Mouse (Mus musculus): Measurements from ENCODE around the gene AC134908.4. TPM values are rescaled to one million over a fixed set of nuclear protein-coding genes. Genes with fewer than 3 reads are reported as not detected.

AC134908.4 gene
- polyA plus RNA-seq, 1 experiment from 2014 or later: not detected

DNA sequence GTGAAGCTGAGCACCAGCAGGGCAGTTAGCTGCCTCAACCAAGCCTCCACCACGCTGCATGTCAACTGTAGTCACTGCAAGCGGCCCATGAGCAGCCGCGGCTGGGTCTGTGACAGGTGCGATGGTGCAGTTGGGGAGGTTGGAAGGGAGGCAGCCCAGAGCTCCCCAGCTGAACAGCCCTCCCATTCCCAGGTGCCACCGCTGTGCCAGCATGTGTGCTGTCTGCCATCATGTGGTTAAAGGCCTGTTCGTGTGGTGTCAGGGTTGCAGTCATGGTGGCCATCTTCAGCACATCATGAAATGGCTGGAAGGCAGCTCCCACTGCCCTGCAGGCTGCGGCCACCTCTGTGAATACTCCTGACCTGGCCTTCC lies 32.8 kb upstream of the AC134908.4 start:
- DNase-seq (no peak), ATAC-seq (ENCODE audit: low FRiP score, low TSS enrichment) (no peak)
- Histone ChIP-seq H3K4me3 (replicated peaks; ENCODE audit: low read depth, low read length) (peak overlapping the region; percentile 70), H3K36me3 (ENCODE audit: control insufficient read depth, insufficient read depth, low read length) (peaks cover 45% of the 10 kb centered on the region), H3K27ac (replicated peaks; ENCODE audit: low read depth, low read length) (peak overlapping the region; percentile 91; the same call in 1 of the 2 replicates), H3K9ac (replicated peaks; ENCODE audit: low read length) (0 out of 2 replicates have a peak overlapping the region, but pooled peaks have one; percentile 78), H3K27me3 (ENCODE audit: control insufficient read depth, insufficient read depth, low read length) (no peaks in the 10 kb centered on the region), H3K4me1 (ENCODE audit: control insufficient read depth, insufficient read depth, low read length) (peaks cover 39% of the 10 kb centered on the region), H3K9me3 (ENCODE audit: control insufficient read depth, low read length) (no peaks in the 10 kb centered on the region), H3K4me2 (ENCODE audit: low read length) (peak overlapping the region; percentile 95)
- 89% methylated on average over 8 of the region's 8 CpGs for WGBS

DNA sequence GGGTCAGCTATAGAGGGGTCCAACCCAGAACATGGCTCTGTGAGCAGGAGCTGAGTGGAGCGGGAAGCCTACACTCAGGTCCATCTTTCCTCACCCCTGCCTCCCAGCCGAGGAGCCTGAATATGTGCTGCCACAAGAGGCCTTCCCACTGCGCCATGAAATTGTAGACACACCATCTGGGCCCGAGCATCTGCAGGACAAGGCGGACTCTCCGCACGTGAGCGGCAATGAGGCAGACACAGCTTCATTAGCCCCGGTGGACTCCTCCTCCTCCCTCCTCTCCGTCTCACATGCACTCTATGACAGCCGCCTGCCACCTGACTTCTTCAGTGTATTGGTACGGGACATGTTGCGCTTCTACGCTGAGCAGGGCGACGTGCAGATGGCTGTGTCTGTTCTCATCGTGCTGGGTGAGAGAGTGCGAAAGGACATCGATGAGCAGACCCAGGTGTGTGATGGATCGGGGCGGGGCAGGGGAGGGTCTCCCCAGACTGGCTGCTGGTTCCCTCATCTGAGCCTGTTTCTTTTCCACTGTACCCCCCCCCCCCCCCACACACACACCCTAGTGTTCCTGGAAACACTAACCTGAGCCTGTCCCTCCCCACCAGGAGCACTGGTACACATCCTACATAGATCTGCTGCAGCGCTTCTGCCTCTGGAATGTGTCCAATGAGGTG lies 32.2 kb upstream of the AC134908.4 start:
- peaks cover 45% of the 10 kb centered on the region for H3K36me3 ChIP-seq (ENCODE audit: control insufficient read depth, insufficient read depth, low read length)
- no peak for ATAC-seq (ENCODE audit: low FRiP score, low TSS enrichment)

DNA sequence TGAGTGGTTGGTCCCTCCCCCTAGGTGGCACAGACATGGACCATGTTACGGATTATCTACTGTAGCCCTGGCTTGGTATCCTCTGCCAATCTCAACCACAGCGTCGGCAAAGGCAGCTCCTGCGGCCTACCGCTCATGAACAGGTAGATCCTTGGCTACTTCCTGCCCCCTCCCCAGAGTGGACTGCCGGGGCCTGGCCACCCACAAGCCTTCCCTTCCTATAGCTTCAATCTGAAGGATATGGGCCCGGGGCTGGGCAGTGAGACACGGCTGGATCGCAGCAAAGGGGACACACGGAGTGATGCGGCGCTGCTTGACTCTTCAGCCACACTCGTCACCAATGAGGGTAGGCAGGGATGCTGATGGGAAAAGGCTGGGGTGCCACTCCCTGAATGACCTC lies 31.6 kb upstream of the AC134908.4 start:
- no peak overlapping the region for H3K27ac ChIP-seq (replicated peaks; ENCODE audit: low read depth, low read length)
- ATAC-seq (ENCODE audit: low FRiP score, low TSS enrichment) (no peak), DNase-seq (no peak)
- peaks cover 39% of the 10 kb centered on the region for H3K4me1 ChIP-seq (ENCODE audit: control insufficient read depth, insufficient read depth, low read length)
- H3K36me3 ChIP-seq (ENCODE audit: control insufficient read depth, insufficient read depth, low read length): peaks cover 45% of the 10 kb centered on the region
- H3K27me3 ChIP-seq (ENCODE audit: control insufficient read depth, insufficient read depth, low read length): no peaks in the 10 kb centered on the region
- no peak overlapping the region for H3K9ac ChIP-seq (replicated peaks; ENCODE audit: low read length)
- H3K4me3 ChIP-seq (replicated peaks; ENCODE audit: low read depth, low read length): no peak overlapping the region
- no peaks in the 10 kb centered on the region for H3K9me3 ChIP-seq (ENCODE audit: control insufficient read depth, low read length)
- 96% methylated on average over 13 of the region's 13 CpGs for WGBS
- no peak overlapping the region for H3K4me2 ChIP-seq (ENCODE audit: low read length)

More for the DNA sequence above, 32.2 kb upstream of the AC134908.4 start:
- Histone ChIP-seq H3K27ac (replicated peaks; ENCODE audit: low read depth, low read length) (no peak overlapping the region), H3K4me1 (ENCODE audit: control insufficient read depth, insufficient read depth, low read length) (peaks cover 42% of the 10 kb centered on the region), H3K4me2 (ENCODE audit: low read length) (peak overlapping the region; percentile 95), H3K4me3 (replicated peaks; ENCODE audit: low read depth, low read length) (peak overlapping the region; percentile 70; the same call in 1 of the 2 replicates), H3K27me3 (ENCODE audit: control insufficient read depth, insufficient read depth, low read length) (no peaks in the 10 kb centered on the region), H3K9ac (replicated peaks; ENCODE audit: low read length) (no peak overlapping the region), H3K9me3 (ENCODE audit: control insufficient read depth, low read length) (no peaks in the 10 kb centered on the region)
- WGBS: 91% methylated on average over 22 of the region's 22 CpGs
- DNase-seq: no peak

DNA sequence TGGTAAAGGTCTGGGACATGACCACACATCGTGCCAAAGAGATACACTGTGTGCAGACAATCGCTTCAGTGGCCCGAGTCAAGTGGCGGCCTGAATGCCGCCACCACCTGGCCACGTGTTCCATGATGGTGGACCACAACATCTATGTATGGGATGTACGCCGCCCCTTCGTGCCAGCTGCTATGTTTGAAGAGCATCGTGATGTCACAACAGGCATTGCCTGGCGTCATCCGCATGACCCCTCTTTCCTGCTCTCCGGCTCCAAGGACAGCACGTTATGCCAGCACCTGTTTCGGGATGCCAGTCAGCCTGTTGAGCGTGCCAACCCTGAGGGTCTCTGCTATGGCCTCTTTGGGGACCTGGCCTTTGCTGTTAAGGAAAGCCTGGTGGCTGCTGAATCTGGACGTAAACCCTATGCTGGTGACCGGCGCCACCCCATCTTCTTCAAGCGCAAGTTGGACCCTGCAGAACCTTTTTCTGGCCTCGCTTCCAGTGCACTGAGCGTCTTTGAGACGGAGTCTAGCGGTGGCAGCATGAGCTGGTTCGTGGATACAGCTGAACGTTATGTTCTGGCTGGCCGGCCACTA lies 30.6 kb upstream of the AC134908.4 start:
- peaks cover 38% of the 10 kb centered on the region for H3K36me3 ChIP-seq (ENCODE audit: control insufficient read depth, insufficient read depth, low read length)
- DNase-seq (no peak), ATAC-seq (ENCODE audit: low FRiP score, low TSS enrichment) (no peak)
- H3K9me3 ChIP-seq (ENCODE audit: control insufficient read depth, low read length): no peaks in the 10 kb centered on the region
- no peak overlapping the region for H3K4me3 ChIP-seq (replicated peaks; ENCODE audit: low read depth, low read length)
- H3K4me1 ChIP-seq (ENCODE audit: control insufficient read depth, insufficient read depth, low read length): peaks cover 29% of the 10 kb centered on the region
- no peak overlapping the region for H3K4me2 ChIP-seq (ENCODE audit: low read length)
- no peaks in the 10 kb centered on the region for H3K27me3 ChIP-seq (ENCODE audit: control insufficient read depth, insufficient read depth, low read length)
- 96% methylated on average over 27 of the region's 27 CpGs for WGBS
- H3K9ac ChIP-seq (replicated peaks; ENCODE audit: low read length): no peak overlapping the region
- H3K27ac ChIP-seq (replicated peaks; ENCODE audit: low read depth, low read length): no peak overlapping the region

DNA sequence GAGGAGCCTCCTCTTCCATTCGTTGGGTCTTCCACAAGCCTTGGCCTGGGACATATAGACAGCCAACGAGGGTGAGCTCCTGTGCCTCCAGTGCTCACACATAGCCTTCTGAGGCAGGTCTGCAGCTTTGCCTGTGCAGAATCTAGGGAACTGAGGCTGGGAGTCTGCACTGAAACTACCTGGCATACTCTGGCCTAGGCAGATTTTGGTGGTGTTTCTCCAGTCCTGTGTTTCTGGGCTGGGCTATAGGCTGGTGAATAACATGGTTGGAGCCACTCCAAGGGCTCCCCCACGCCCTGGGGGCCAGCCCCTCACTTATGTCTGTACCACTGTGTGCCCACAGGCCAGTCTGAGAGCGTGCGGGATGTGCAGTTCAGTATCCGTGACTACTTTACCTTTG lies 29.9 kb upstream of the AC134908.4 start:
- no peaks in the 10 kb centered on the region for H3K9me3 ChIP-seq (ENCODE audit: control insufficient read depth, low read length)
- H3K4me2 ChIP-seq (ENCODE audit: low read length): peak overlapping the region; percentile 97
- WGBS: 86% methylated on average over 6 of the region's 6 CpGs
- H3K4me1 ChIP-seq (ENCODE audit: control insufficient read depth, insufficient read depth, low read length): peaks cover 29% of the 10 kb centered on the region
- no peak overlapping the region for H3K9ac ChIP-seq (replicated peaks; ENCODE audit: low read length)
- H3K4me3 ChIP-seq (replicated peaks; ENCODE audit: low read depth, low read length): no peak overlapping the region
- DNase-seq (no peak), ATAC-seq (ENCODE audit: low FRiP score, low TSS enrichment) (no peak)
- H3K27ac ChIP-seq (replicated peaks; ENCODE audit: low read depth, low read length): no peak overlapping the region
- no peaks in the 10 kb centered on the region for H3K27me3 ChIP-seq (ENCODE audit: control insufficient read depth, insufficient read depth, low read length)
- H3K36me3 ChIP-seq (ENCODE audit: control insufficient read depth, insufficient read depth, low read length): peaks cover 32% of the 10 kb centered on the region

DNA sequence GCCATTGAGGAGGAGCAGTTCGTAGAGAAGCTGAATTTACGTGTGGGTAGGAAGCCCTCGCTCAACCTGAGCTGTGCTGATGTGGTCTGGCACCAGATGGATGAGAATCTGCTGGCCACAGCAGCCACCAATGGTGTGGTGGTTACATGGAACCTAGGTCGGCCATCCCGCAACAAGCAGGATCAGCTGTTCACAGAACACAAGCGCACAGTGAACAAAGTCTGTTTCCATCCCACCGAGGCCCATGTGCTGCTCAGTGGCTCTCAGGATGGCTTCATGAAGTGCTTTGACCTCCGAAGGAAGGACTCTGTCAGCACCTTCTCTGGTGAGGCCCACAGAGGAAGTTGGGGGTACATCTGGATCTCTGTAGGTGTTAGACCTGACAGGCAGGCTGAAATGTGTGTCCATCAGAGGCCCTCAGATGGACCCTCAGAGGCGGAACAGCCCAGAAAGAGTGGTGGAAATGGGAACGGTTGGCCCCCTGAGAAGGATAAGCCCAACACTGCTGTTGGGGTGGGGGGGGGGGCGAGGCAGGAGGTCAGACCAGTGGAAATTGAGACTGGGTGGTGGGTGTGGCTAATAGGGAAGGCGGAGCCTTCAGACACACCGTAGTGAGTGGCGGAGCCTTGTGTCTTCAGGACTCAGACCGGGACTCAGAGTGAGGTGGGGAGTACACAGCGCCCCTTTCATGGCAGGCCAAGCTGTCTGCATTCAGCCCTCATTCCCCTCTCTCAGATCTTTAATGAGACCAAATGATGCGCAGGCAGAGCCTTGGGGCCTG lies 29.1 kb upstream of the AC134908.4 start:
- WGBS: 73% methylated on average over 17 of the region's 17 CpGs
- DNase-seq: no peak
- Histone ChIP-seq H3K4me3 (replicated peaks; ENCODE audit: low read depth, low read length) (peak overlapping the region; percentile 59), H3K4me2 (ENCODE audit: low read length) (peak overlapping the region; percentile 97), H3K4me1 (ENCODE audit: control insufficient read depth, insufficient read depth, low read length) (peaks cover 23% of the 10 kb centered on the region), H3K27me3 (ENCODE audit: control insufficient read depth, insufficient read depth, low read length) (no peaks in the 10 kb centered on the region), H3K27ac (replicated peaks; ENCODE audit: low read depth, low read length) (no peak overlapping the region), H3K36me3 (ENCODE audit: control insufficient read depth, insufficient read depth, low read length) (peaks cover 32% of the 10 kb centered on the region), H3K9me3 (ENCODE audit: control insufficient read depth, low read length) (no peaks in the 10 kb centered on the region), H3K9ac (replicated peaks; ENCODE audit: low read length) (peak overlapping the region; percentile 72)
- no peak for ATAC-seq (ENCODE audit: low FRiP score, low TSS enrichment)

DNA sequence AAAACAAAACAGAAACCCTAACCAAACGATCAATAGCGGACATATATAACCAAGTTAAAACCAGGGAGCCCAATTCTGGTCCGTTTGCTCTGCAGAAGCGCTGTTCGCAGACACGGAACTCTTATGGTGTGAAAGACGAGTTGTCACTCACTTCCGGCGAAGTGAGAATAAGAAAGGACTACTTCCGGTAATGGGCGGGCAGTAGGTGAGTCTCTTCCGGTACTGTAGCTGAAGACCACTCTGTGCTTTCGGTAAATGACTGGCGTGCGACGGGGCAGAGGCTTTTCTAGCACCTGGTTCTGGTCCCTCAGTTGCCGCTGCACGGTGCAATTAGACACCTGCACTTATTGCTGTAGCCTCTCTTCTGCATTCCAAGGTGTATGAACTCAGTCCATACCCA lies 28.0 kb upstream of the AC134908.4 start, which contains the start of gene Wdr24:
Wdr24 (plus strand) TSS at position 176 of the 400 bp plus-strand sequence.
- Histone ChIP-seq H3K9me3 (ENCODE audit: control insufficient read depth, low read length) (no peaks in the 10 kb centered on the region), H3K36me3 (ENCODE audit: control insufficient read depth, insufficient read depth, low read length) (peaks cover 38% of the 10 kb centered on the region), H3K4me1 (ENCODE audit: control insufficient read depth, insufficient read depth, low read length) (peaks cover 21% of the 10 kb centered on the region), H3K9ac (replicated peaks; ENCODE audit: low read length) (peak within 1 kb of the TSS; percentile 72), H3K4me2 (ENCODE audit: low read length) (peak within 1 kb of the TSS; percentile 97), H3K4me3 (replicated peaks; ENCODE audit: low read depth, low read length) (peak within 1 kb of the TSS; percentile 59), H3K27me3 (ENCODE audit: control insufficient read depth, insufficient read depth, low read length) (peaks cover 1% of the 10 kb centered on the region; the same call in 1 of the 2 replicates), H3K27ac (replicated peaks; ENCODE audit: low read depth, low read length) (peak within 1 kb of the TSS; percentile 72)
- peak; percentile 66; the same call in 1 of the 2 replicates for ATAC-seq (ENCODE audit: low FRiP score, low TSS enrichment)
- under 1% methylated on average over 18 of the region's 18 CpGs for WGBS
- peak; percentile 94 for DNase-seq

DNA sequence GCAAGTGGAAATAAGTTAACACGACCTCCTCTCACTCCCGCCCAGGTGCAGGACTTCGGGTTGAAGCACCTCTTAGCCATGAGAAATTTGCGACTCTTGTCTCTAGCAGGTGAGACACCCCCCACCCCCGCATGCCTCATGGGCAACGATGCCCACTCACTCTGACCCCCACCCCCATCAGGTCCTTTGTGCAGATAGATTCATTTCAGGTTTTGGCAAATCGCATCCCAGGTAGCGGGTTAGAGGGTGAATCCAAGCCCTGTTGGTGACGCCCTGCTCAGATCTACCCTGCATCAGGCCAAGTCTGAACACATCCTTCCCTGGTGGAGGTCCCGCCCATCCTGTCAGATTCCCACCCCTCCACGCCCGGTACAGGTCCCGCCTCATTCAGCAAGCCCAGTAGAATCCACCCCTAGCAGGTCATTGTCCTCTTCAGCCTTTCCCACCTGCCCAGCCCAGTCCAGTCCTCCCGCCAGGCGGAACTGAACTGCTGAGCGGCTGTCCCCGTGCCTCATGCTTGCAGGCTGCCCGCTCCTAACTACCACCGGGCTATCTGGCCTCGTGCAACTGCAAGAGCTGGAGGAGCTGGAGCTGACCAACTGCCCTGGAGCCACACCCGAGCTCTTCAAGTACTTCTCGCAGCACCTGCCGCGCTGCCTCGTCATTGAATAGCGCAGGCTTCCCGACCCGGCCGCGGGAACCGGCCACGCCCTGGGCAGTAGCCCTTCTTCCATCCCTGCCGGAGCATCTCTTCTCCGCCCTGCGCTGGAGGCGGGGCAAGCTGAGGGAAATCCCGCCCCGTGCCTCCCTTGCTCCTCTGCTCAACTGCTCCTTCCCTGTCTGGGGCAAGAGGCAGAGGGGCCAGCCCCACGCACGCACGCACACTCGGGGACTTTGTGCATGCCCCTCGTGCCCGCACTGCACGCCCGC lies 23.7 kb upstream of the AC134908.4 start:
- Histone ChIP-seq H3K4me2 (ENCODE audit: low read length) (no peak overlapping the region), H3K36me3 (ENCODE audit: control insufficient read depth, insufficient read depth, low read length) (peaks cover 38% of the 10 kb centered on the region), H3K27me3 (ENCODE audit: control insufficient read depth, insufficient read depth, low read length) (peaks cover 10% of the 10 kb centered on the region), H3K9me3 (ENCODE audit: control insufficient read depth, low read length) (no peaks in the 10 kb centered on the region), H3K27ac (replicated peaks; ENCODE audit: low read depth, low read length) (no peak overlapping the region), H3K4me1 (ENCODE audit: control insufficient read depth, insufficient read depth, low read length) (peaks cover 7% of the 10 kb centered on the region), H3K9ac (replicated peaks; ENCODE audit: low read length) (no peak overlapping the region), H3K4me3 (replicated peaks; ENCODE audit: low read depth, low read length) (no peak overlapping the region)
- ATAC-seq (ENCODE audit: low FRiP score, low TSS enrichment): no peak
- DNase-seq: no peak
- WGBS: 10% methylated on average over 45 of the region's 46 CpGs
